Mouse (Mus musculus) limb, embryonic 10.5 days (tissue): ENCODE results near the gene Rangrf. TPM values are rescaled to one million over a fixed set of nuclear protein-coding genes. Genes with fewer than 3 reads are reported as not detected.
"Not testable (repeated sequence)": the region's sequence is repeated elsewhere in the genome, so short reads cannot be mapped to it uniquely, and the experiment has no call there.

Source experiments
- DNase-seq: peaks from one replicate; pipeline ENCODE4 v3.0.0-alpha.2; 2017; ENCODE audit warnings: low spot score
- H3K27ac ChIP-seq: fragments of 300-500 bp; sonication (generic); 2 replicates; pipeline ENCODE4 v1.5.1; 2016; ENCODE audit warnings: mild to moderate bottlenecking
- H3K27me3 ChIP-seq: fragments of 300-500 bp; sonication (generic); 2 replicates; pipeline ENCODE4 v1.6.1; 2016; ENCODE audit warnings: low read depth, mild to moderate bottlenecking; ENCODE audit not compliant: poor library complexity, severe bottlenecking
- H3K36me3 ChIP-seq: fragments of 300-500 bp; sonication (generic); 2 replicates; pipeline ENCODE4 v1.6.1; 2016; ENCODE audit warnings: mild to moderate bottlenecking, moderate library complexity
- H3K4me1 ChIP-seq: fragments of 300-500 bp; sonication (generic); 2 replicates; pipeline ENCODE4 v1.6.1; 2016
- H3K4me3 ChIP-seq: fragments of 300-500 bp; sonication (generic); 2 replicates; pipeline ENCODE4 v1.5.1; 2016; ENCODE audit warnings: mild to moderate bottlenecking, moderate library complexity
- H3K9me3 ChIP-seq: fragments of 300-500 bp; sonication (generic); replicated peaks from 2 replicates; pipeline ENCODE4 v1.6.1; 2016; ENCODE audit warnings: mild to moderate bottlenecking
- WGBS: fragments of 180-500 bp; shearing (Covaris S2); methylation state at CpG from one replicate; pipeline ENCODE4 v1.1.7; 2016; 5-methylcytosine and 5-hydroxymethylcytosine counted together
- polyA plus RNA-seq: library from polyadenylated mRNA; unstranded; fragments of >200 nt; fragmentation: Nextera tagmentation; extraction: Ambion mirVana; gene quantifications from 2 replicates; pipeline ENCODE4 v1.2.1, GENCODE M21; 2016

Gene Rangrf
- polyA plus RNA-seq, 1 experiment from 2014 or later: 88.6 TPM

DNA sequence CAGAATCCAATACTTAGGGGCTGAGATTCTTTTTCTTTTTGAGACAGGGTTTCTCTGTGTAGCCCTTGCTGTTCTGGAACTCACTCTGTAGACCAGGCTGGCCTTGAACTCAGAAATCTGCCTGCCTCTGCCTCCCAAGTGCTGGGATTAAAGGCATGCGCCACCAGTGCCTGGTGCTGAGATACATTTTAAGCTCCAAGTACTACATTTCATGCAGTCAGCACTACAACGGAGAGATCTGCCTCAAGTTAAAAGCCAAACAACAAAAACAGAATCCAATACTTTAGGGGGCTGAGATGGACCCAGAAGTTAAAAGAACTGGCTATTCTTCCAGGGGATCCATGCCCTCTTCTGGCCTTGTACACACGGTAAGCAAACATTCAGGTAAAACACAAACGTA, 27.8 kb upstream of the Rangrf start:
- not testable (repeated sequence) for H3K4me1 ChIP-seq, H3K4me3 ChIP-seq, H3K27me3 ChIP-seq, H3K9me3 ChIP-seq, DNase-seq, H3K27ac ChIP-seq
- H3K36me3 ChIP-seq: peaks cover 85% of the 10 kb centered on the region
- 95% methylated on average over 4 of the region's 4 CpGs for WGBS

DNA sequence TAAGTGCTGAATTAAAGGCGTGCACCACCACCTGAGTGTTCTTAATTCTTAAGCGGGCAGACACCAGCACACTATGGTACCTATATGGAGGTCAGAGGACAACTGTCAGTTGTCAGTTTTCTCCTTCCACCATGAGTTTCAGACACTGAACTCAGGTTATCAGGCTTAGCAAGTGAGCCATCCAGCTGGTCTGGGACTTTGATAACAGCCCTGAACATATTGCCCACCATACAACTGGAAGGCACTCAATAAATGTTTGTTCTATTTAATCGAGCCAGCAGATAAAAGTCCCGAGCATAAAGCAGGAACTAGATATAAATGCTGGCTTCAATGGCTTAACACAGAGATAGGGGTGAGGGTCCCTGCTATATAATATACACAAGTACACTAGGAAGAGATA, 22.1 kb upstream of the Rangrf start:
- Histone ChIP-seq H3K36me3 (peaks cover 100% of the 10 kb centered on the region), H3K27ac (no peak overlapping the region)
- WGBS: 94% methylated on average over 4 of the region's 4 CpGs

DNA sequence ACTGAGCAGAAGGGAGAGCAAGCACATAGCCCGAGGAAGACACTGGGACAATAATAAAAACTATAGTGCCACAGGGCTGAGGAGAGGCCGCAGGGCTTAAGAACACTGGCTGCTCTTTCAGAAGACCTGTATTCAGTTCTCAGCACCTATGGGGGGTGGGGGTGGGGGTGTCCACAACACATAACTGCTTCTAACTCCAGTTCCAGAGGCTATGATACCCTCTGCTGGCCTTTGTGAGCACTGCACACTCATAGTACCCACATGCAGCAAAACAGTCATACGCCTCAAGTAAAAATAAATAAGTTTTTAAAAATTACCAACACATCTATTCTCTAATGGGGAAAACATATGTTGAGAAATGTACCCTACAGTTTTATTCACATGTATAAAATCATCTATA, 19.4 kb upstream of the Rangrf start:
- peaks cover 100% of the 10 kb centered on the region for H3K36me3 ChIP-seq
- no peaks in the 10 kb centered on the region for H3K9me3 ChIP-seq
- 94% methylated on average over 3 of the region's 3 CpGs for WGBS
- H3K4me3 ChIP-seq: no peak overlapping the region
- no peaks in the 10 kb centered on the region for H3K27me3 ChIP-seq
- H3K27ac ChIP-seq: no peak overlapping the region
- no peaks in the 10 kb centered on the region for H3K4me1 ChIP-seq
- DNase-seq: no peak

More for the DNA sequence above, 22.1 kb upstream of the Rangrf start:
- Histone ChIP-seq H3K27me3 (no peaks in the 10 kb centered on the region), H3K4me1 (no peaks in the 10 kb centered on the region), H3K9me3 (no peaks in the 10 kb centered on the region), H3K4me3 (no peak overlapping the region)
- DNase-seq: no peak

DNA sequence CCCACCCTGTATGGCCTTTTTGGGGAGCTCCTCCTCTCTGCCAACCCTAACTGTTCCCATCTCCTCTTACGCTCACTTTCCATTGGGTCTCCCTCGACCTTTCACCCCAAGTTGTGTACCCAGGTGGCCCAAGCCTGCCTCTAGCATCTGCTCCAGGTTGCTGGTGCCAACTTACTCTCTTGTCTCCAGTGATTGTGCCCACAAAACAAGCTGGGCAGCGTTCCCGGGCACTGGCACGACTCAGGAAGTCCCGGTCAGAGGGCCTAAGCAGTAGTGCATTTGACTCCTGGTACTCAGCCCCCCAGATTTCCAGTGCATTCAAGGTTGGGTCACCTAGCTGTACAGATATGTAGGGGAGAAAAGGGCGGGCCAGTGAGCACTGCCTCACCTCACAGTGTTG, 18.1 kb upstream of the Rangrf start:
- peaks cover 99% of the 10 kb centered on the region for H3K36me3 ChIP-seq
- DNase-seq: no peak
- 90% methylated on average over 7 of the region's 7 CpGs for WGBS
- H3K27ac ChIP-seq: no peak overlapping the region
- H3K27me3 ChIP-seq: no peaks in the 10 kb centered on the region
- no peaks in the 10 kb centered on the region for H3K4me1 ChIP-seq
- H3K4me3 ChIP-seq: no peak overlapping the region
- H3K9me3 ChIP-seq: no peaks in the 10 kb centered on the region

DNA sequence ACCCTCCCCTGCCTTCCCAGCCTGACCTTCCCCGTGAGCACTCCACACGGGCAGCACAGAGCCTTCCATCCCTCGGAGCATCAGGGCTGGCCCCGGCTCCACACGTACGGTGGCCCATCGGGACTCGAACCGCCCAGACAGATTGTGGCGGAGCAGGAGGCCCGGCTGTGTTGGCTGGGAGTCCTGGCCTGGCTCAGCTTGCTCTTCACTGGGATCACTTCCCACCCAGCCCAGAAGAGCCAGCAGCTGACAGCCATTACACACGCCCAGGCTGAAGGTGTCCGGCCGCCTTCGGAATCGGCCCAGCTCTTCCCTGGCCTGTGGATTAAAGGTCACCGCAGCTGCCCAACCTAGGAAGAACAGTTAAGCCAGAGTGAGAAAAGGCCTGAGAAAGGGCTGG, 13.4 kb upstream of the Rangrf start:
- peaks cover 83% of the 10 kb centered on the region for H3K36me3 ChIP-seq
- H3K4me1 ChIP-seq: no peaks in the 10 kb centered on the region
- DNase-seq: no peak
- H3K27me3 ChIP-seq: no peaks in the 10 kb centered on the region
- WGBS: 95% methylated on average over 17 of the region's 17 CpGs
- H3K27ac ChIP-seq: no peak overlapping the region
- no peaks in the 10 kb centered on the region for H3K9me3 ChIP-seq
- no peak overlapping the region for H3K4me3 ChIP-seq

DNA sequence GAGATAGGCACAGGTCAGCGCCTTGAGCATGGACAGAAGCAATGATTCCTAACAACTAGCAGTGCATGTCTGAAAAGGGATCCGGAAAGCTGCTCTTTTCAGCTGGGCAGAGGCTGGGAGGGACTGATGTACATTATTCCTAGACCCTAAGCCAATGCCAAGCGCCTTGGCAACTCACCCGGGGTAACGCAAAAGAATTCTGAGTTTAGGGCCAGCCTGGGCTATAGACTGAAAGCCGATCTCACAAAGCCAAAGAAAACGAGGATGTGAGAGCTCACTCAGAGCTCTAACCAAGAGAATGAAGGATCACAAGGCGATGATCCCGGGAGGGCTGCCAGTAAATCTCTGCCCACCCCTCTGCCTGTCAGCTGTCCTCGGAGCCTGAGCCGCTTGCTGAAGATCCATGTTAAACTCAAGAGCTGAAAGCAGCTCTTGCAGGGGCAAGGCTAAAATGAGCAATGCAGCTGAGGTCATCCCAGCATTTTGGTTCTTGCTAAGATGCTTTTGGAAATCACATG, 12.4 kb upstream of the Rangrf start:
- no peak overlapping the region for H3K27ac ChIP-seq
- no peaks in the 10 kb centered on the region for H3K9me3 ChIP-seq
- no peaks in the 10 kb centered on the region for H3K27me3 ChIP-seq
- no peak overlapping the region for H3K4me3 ChIP-seq
- DNase-seq: no peak
- H3K36me3 ChIP-seq: peaks cover 74% of the 10 kb centered on the region
- H3K4me1 ChIP-seq: no peaks in the 10 kb centered on the region
- 94% methylated on average over 11 of the region's 11 CpGs for WGBS

DNA sequence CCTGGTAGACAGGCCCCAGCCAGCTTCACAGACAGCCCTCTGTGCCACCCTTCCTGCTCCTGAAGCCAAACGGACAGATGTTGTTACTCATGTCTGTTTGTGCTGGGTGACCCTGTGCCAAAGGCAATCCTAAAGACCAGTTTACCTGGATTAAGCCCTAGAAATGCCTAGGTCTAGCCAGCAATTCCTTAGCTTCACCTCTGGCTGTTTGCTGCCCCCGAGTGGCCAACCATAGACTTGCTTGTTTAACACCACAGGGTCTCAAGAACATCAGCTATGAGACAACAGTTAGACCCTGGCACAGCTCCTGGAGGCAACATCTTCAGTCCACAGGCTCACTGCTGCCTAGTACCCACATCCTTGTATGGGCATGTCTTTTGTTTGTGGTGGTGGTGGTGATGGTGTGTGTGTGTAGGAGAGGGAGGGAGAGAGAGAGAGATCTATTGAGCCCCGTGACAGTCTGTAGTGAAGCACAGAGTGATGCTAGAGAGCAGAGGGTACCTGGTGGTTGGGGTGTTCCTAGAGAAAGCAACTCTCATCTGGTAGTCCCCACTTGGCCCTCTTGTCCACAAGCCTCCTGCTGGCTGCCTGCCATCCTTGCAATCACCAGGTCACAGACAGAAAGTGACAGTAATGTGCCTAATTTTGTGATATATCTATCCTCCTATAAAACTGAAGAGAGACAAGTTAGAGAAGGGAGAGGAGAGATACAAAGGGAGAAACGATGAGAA, 7.8 kb upstream of the Rangrf start:
- Histone ChIP-seq H3K36me3 (peaks cover 29% of the 10 kb centered on the region), H3K9me3 (no peaks in the 10 kb centered on the region), H3K4me1 (no peaks in the 10 kb centered on the region), H3K4me3 (no peak overlapping the region), H3K27me3 (no peaks in the 10 kb centered on the region), H3K27ac (no peak overlapping the region)
- DNase-seq: peak; percentile 84
- WGBS: 37% methylated on average over 4 of the region's 4 CpGs

DNA sequence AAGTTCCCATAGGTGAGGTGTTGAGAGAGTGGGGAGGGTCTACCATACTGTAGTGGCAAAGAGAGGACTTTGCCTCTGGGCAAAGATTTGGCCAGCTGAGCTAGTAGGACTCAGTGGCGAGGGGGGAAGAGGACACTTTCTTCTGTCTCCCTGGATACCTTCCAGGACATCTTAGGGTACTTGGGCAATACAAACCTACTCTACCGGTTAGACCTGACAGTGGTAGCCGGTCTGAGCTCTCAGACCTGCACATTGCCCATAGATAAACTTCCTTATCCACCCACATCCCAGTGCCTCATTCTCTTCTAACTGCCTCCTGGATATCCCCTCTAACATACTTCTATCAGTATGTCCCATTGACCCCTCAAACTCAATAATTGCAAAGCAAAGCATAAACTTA, 5.9 kb upstream of the Rangrf start:
- Histone ChIP-seq H3K4me3 (no peak overlapping the region), H3K27me3 (no peaks in the 10 kb centered on the region), H3K36me3 (peaks cover 10% of the 10 kb centered on the region), H3K27ac (no peak overlapping the region), H3K4me1 (no peaks in the 10 kb centered on the region), H3K9me3 (no peaks in the 10 kb centered on the region)
- DNase-seq: no peak
- WGBS: 64% methylated on average over 3 of the region's 3 CpGs

DNA sequence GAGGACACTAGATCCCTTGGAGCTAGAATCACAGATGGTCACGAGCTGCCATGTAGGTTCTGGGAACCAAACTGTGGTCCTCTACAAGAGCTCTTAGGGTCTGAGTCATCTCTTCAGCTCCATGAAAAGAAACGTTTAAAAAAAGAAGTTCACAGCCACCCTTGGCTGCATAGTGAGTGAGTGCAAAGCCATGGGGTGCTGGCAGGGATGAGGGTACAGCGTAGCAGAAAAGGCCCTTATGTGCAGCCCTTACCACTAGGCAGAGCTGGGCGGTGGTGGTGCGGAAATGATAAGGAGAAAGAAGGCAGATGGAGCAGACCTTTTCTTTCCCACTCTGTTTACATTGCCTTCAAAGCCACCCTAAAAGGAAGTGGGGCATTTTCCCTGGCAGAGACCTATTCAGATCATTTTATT, 4.3 kb upstream of the Rangrf start:
- Histone ChIP-seq H3K4me1 (no peaks in the 10 kb centered on the region), H3K27ac (no peak overlapping the region), H3K27me3 (no peaks in the 10 kb centered on the region), H3K9me3 (no peaks in the 10 kb centered on the region), H3K4me3 (no peak overlapping the region), H3K36me3 (no peaks in the 10 kb centered on the region)
- no peak for DNase-seq
- WGBS: 62% methylated on average over 5 of the region's 5 CpGs

DNA sequence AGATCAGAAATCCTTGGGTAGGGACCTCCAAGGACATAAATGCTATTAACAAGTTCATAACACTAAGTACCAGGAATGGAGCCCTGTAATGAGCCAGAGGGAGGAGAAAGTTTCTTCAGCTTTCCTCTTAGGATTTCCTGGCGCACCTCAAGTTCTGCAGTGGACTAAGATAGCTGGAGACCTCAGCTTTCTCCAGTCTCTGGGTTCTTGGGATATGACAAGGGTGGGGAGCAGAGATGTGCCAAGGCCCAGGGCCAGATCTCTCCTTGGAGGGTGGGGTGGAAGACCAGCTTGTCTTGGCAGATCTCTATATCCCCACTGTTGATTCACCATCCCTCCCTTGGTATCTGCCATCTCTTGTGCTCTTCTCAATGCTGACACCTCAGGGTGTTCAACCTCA, 616 bp upstream of the Rangrf start:
- no peak overlapping the region for H3K4me3 ChIP-seq
- peaks cover 22% of the 10 kb centered on the region for H3K4me1 ChIP-seq
- no peak for DNase-seq
- no peak overlapping the region for H3K27ac ChIP-seq
- 90% methylated on average over 1 of the region's 1 CpGs for WGBS
- peaks cover 9% of the 10 kb centered on the region; the same call in 1 of the 2 replicates for H3K36me3 ChIP-seq
- H3K27me3 ChIP-seq: no peaks in the 10 kb centered on the region
- H3K9me3 ChIP-seq: no peaks in the 10 kb centered on the region

DNA sequence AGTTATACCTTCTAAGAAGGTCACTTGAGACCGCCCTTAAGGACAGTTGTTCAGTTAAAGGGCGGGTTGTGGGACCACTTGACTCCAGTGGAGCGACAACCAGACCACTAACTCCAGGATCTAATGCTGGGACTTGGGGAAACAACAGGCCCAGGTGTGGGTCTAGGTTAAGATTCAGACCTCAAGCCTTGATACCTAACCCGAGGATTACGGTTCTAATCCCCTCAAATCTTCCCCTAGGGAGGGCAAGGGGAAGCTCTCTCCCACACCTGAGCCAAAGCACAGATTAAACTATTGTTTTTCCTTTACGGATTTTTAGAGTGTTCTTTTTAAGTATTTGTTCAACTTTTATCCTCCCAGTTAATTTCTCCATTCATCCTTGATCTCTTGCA, 930 bp downstream of the Rangrf start:
- H3K27ac ChIP-seq: 0 out of 2 replicates have a peak overlapping the region, but pooled peaks have one; percentile 58
- no peaks in the 10 kb centered on the region for H3K27me3 ChIP-seq
- H3K9me3 ChIP-seq: no peaks in the 10 kb centered on the region
- H3K36me3 ChIP-seq: peaks cover 10% of the 10 kb centered on the region; the same call in 1 of the 2 replicates
- no peak for DNase-seq
- H3K4me1 ChIP-seq: peaks cover 22% of the 10 kb centered on the region
- WGBS: 39% methylated on average over 6 of the region's 6 CpGs
- peak overlapping the region; percentile 60 for H3K4me3 ChIP-seq

DNA sequence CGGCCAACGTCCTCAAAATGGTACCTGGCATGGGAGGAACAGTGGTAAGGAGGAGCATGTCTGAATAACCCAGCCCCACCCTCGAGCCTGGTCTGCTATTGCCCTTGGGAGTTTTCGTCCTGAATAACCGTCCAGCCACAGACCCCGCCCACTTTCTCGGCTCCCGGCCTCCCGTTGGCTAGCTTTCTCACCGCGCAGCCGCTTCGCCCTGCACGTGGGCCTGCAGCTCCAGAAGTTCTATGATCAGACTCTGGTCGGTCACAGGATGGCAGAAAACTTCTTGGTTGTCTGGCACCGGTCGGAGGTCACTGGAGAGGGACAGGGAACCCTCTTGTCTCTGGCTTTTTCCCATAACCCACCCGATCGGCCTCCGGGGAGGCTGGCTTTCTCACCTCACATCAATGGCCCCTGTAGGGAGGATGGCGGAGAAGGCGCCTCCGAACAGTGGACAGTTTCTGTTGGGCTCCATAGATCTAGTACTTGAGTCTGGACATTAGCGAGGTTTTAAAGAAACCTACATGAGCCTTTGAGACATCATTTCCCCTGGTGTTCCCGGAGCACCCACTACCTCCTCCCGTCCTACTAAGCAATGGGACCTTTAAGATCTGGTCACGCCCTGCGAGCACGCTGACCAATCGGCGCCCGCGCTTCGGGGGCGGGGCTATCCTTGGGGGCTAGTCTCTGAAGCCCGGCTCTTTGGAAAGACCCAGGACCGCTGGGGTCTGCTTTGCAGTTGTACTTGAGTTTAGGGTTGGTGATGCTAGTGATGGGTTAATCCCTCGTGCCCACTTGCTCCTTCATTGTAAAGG, 1.5 kb downstream of the Rangrf start:
- peak overlapping the region; percentile 60 for H3K4me3 ChIP-seq
- DNase-seq: peak; percentile 92
- H3K9me3 ChIP-seq, H3K36me3 ChIP-seq, H3K27me3 ChIP-seq: not testable (repeated sequence)
- H3K27ac ChIP-seq: peak overlapping the region; percentile 79
- under 1% methylated on average over 38 of the region's 38 CpGs for WGBS
- peaks cover 26% of the 10 kb centered on the region for H3K4me1 ChIP-seq

DNA sequence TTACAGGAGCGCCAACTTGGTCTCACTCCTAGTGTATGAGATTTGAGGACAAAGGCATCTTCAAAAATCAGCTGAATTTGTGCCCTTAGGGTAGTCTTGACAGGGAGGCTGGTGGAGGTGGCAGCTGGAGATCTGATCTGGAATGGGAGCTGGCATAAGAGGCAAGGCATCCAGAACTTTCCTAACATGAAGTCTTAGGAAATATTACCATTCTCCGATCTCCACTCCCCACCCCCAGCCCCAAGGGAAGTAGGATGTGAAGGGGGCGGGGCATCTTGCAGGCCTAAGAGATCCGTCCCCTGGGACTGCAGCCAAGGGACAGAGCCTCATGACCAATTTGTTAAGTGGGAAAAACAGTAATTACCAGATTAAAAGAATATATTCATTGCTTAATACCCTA, 4.8 kb downstream of the Rangrf start:
- Histone ChIP-seq H3K27ac (no peak overlapping the region), H3K27me3 (peaks cover 5% of the 10 kb centered on the region; the same call in 1 of the 2 replicates), H3K36me3 (peaks cover 10% of the 10 kb centered on the region; the same call in 1 of the 2 replicates), H3K9me3 (no peaks in the 10 kb centered on the region), H3K4me1 (peaks cover 43% of the 10 kb centered on the region), H3K4me3 (no peak overlapping the region)
- WGBS: 78% methylated on average over 4 of the region's 4 CpGs
- no peak for DNase-seq
